Mouse (Mus musculus) gastrocnemius, adult 18-20 months (tissue): ENCODE measurements around the gene Trip13. TPM values are rescaled to one million over a fixed set of nuclear protein-coding genes. Genes with fewer than 3 reads are reported as not detected.

Experiments
- DNase-seq: peaks from one replicate; pipeline ENCODE4 v3.0.0; 2021; ENCODE audit warnings: low spot score
- long read RNA-seq, 2 experiments: library from polyadenylated mRNA; stranded (forward); transcript quantifications; one replicate each; pipeline ENCODE4 v2.0.0; 2021
- total RNA-seq, 2 experiments: library from RNA; stranded (reverse); gene quantifications; 2 replicates each; pipeline ENCODE4 v1.2.3; 2021

The Trip13 gene
- total RNA-seq: under 1 TPM; 0.27 to 0.28 TPM
- long read RNA-seq, experiment 1: 0 reads
- long read RNA-seq, experiment 2: 0 reads

- peak; percentile 89 for DNase-seq
Measured at GRCm38 (mm10) chr13:73937321-73938176, at the start of gene Trip13, which contains the start of gene Brd9. TSS of gene Trip13 (minus strand) at chr13:73937784. TSS of gene Brd9 (plus strand) at chr13:73937811.

- no peak for DNase-seq
Measured at GRCm38 (mm10) chr13:73976935-73977334, 39.4 kb upstream of the Trip13 start.

- DNase-seq: no peak
Measured at GRCm38 (mm10) chr13:73974523-73974922, 36.9 kb upstream of the Trip13 start.

- DNase-seq: peak; percentile 86
Measured at GRCm38 (mm10) chr13:73970545-73971448, 33.2 kb upstream of the Trip13 start.

GRCm38 (mm10) chr13:73963551-73963950 lies 26.0 kb upstream of the Trip13 start, which contains the start of gene Zdhhc11:
TSS of gene Zdhhc11 (plus strand) at chr13:73963851.
- DNase-seq: no peak

GRCm38 (mm10) chr13:73961177-73961576 lies 23.6 kb upstream of the Trip13 start:
- DNase-seq: no peak

GRCm38 (mm10) chr13:73960117-73960652 lies 22.6 kb upstream of the Trip13 start:
- DNase-seq: no peak

- no peak for DNase-seq
Measured at GRCm38 (mm10) chr13:73955531-73955930, 17.9 kb upstream of the Trip13 start.

- no peak for DNase-seq
Measured at GRCm38 (mm10) chr13:73954666-73955065, 17.1 kb upstream of the Trip13 start.

GRCm38 (mm10) chr13:73953551-73954130 lies 16.1 kb upstream of the Trip13 start:
- DNase-seq: no peak

- no peak for DNase-seq
Measured at GRCm38 (mm10) chr13:73944606-73945005, 7.0 kb upstream of the Trip13 start.

GRCm38 (mm10) chr13:73939101-73939500 lies 1.5 kb upstream of the Trip13 start:
- no peak for DNase-seq

- no peak for DNase-seq
Measured at GRCm38 (mm10) chr13:73938177-73938560, 585 bp upstream of the Trip13 start.

GRCm38 (mm10) chr13:73936938-73937320 lies 655 bp downstream of the Trip13 start:
- DNase-seq: peak; percentile 2

GRCm38 (mm10) chr13:73932201-73932600 lies 5.4 kb downstream of the Trip13 start:
- DNase-seq: no peak

GRCm38 (mm10) chr13:73913066-73913465 lies 24.5 kb downstream of the Trip13 start:
- DNase-seq: no peak

GRCm38 (mm10) chr13:73907683-73908412 lies 29.7 kb downstream of the Trip13 start:
- peak; percentile 46 for DNase-seq

- DNase-seq: no peak
Measured at GRCm38 (mm10) chr13:73907136-73907535, 30.4 kb downstream of the Trip13 start.

- no peak for DNase-seq
Measured at GRCm38 (mm10) chr13:73897561-73897960, 40.0 kb downstream of the Trip13 start.

GRCm38 (mm10) chr13:73892493-73893178 lies 44.9 kb downstream of the Trip13 start:
- no peak for DNase-seq
